Mouse (Mus musculus) embryo, embryonic 11 days (tissue): ENCODE data around the gene Spred2.
A peak's percentile ranks its signal among the peaks of the same experiment; 100 is the strongest.
"Not testable (repeated sequence)": the region's sequence is repeated elsewhere in the genome, so short reads cannot be mapped to it uniquely, and the experiment has no call there.

Experiments
- DNase-seq: peaks from one replicate; pipeline ENCODE4 v3.0.0-alpha.2; 2015

The Spred2 gene

GRCm38 (mm10) chr11:20064086-20064485, 139.9 kb downstream of the Spred2 start:
- DNase-seq = not testable (repeated sequence)

- no peak for DNase-seq
These were observed 140.8 kb downstream of the Spred2 start for GRCm38 (mm10) chr11:20064926-20065325.

GRCm38 (mm10) chr11:20066106-20066505, 141.9 kb downstream of the Spred2 start:
- DNase-seq = no peak

- no peak for DNase-seq
These were observed 143.3 kb downstream of the Spred2 start for GRCm38 (mm10) chr11:20067521-20067920.

- no peak for DNase-seq
These were observed 144.3 kb downstream of the Spred2 start for GRCm38 (mm10) chr11:20068346-20069004.

GRCm38 (mm10) chr11:20072174-20072573, 148.0 kb downstream of the Spred2 start:
- DNase-seq = peak; percentile 72

- no peak for DNase-seq
These were observed 148.7 kb downstream of the Spred2 start for GRCm38 (mm10) chr11:20072826-20073225.
